Mouse (Mus musculus): Measurements from ENCODE around the gene Ptpn21.

DNA sequence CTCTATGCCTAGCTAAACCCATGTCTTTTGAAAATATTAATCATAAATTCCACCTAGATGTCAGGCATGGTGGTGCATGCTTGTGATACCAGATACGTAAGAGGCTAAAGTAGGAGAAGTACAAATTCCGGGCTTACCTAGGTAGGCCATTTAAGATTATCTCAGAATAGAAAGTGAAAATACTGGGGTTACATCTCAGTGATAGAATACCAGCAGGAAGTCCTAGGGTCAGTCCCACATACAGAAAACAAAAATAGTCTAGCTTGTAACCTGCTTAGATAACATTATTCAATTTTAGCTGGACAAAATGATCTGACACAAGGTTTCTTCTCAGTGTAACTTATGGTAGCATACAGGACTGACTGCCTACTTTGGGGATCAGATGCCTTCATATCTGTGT is 29.0 kb upstream of the Ptpn21 start:
- TF ChIP-seq CHD2 (IDR thresholded peaks at IDR 0.05; ENCODE audit: low read depth, low read length) (no peak), HCFC1 (IDR thresholded peaks at IDR 0.05; ENCODE audit: borderline replicate concordance, insufficient read depth, low read length) (no peak), MAFK (IDR thresholded peaks at IDR 0.05; ENCODE audit: insufficient read depth, low read depth, low read length) (no peak), ZC3H11A (IDR thresholded peaks at IDR 0.05; ENCODE audit: borderline replicate concordance, low read depth, low read length) (no peak)
